Mouse (Mus musculus): ENCODE data around the gene Kcnab3. TPM values are rescaled to one million over a fixed set of nuclear protein-coding genes. Genes with fewer than 3 reads are reported as not detected.

Gene Kcnab3
- total RNA-seq, 2 experiments from 2014 or later = 0.09 TPM; not detected in 1

DNA sequence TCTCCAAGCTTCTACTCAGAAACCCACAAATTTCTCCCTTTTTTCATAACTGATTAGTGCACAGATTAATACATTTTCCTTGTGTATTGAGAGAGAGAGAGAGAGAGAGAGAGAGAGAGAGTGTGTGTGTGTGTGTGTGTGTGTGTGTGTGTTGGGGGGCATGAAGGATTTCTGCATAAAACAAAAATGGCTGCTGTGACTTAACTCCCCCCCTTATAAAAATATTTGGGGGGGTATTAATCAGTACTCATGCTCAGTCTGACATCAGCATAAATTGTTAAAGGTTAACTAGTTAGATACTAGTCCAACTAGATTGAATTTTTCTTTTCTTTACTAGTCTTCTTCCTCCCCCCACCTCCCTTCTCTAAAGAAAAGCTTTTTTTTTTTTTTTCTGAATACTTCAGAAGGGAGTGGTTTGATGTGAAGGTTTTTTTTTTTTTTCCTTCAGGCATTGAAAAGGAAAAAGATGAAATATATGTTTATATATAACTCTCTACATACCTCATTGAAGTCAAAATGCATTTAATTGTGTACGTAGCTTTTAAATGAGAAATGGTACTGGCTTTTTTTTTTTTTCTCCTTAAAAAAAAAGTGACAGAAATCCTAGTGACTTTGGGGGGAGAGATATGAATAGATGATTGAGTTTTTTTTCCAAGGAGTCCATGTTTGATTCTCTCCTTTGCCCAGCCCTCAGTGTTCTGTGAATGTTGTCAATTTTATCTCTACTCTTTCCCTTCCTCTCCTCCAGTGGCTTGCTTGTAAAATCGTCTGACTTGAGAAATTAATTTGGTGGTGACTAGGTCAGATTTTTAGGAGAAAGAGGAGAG is 44.1 kb downstream of the Kcnab3 start:
- no peak for DNase-seq (ENCODE audit: low spot score)

GRCm38 (mm10) chr11:69370817-69371215 is 44.8 kb downstream of the Kcnab3 start:
- no peak for DNase-seq (ENCODE audit: low spot score)

- DNase-seq (ENCODE audit: low spot score) = no peak
Measured at GRCm38 (mm10) chr11:69371601-69372000, 45.5 kb downstream of the Kcnab3 start.

DNA sequence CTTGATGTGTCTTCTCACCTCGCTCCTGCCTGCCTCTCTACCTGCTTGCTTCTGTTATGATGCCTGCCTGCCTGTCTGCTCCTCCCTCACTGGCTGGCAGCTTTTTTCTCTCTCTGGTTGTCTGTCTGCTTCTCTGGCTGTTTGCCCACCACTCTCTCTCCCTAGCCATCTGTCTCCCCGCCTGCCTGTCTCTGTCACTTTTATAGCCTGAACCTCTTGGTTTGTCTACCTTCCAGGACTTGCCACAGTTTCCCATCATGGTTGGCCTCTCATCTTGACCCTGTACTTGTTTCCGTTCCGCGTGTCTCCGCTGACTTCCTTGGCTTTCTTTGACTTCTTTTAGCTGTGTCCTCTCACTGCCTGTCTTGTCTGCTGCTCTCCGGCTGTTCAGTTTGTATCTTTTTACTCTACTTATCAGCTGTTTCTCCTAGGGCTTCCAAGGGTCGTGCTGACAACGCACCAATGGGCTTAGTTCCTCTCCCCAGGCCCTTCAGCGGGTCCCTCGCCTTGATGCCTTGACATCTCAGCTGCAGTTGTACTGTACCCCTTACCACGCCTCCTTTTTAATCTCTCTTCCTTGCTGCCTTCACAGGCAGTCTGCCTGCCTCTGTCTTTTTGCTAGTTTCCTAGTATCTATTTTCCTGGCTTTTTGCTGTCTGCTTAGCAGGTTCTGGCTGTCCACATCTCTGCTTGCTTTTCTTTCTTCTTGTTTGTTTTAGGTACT is 46.2 kb downstream of the Kcnab3 start:
- no peak for DNase-seq (ENCODE audit: low spot score)

GRCm38 (mm10) chr11:69372780-69373170 is 46.7 kb downstream of the Kcnab3 start:
- DNase-seq (ENCODE audit: low spot score) = no peak

DNA sequence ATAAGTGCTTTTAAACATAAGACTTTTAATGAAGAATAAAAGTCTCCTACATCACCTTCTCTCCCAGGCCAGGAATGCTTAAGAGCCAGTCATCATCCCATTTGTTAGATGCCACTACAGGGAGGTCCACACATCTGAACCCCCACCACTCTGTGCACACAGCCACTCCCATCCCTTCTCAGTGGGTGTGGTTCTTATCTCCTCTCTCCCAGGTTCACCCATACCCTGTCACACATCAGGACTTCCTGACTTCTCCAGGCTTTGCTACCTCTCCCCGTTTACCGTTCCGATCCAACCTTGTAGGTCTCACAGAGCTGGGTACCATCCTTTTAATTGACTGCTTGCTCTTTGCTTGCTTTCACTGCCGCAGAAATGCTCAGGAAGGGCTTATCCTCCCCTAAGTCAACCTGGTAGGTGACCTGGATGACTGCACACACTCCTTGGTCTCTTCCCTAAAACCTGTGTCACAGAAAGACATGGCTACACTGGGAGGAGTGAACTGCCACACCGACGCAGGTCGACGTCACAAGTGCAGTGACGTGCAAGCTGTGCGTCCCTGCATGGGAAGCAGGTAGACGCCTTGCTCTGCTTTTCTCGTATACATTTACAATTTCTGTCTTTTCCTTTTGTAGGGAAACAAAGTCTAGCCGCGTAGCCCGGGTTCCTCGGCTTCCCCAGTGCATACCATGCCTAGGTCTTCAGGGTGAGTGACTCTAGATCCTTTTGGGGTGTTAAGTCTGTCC is 47.3 kb downstream of the Kcnab3 start:
- no peak for DNase-seq (ENCODE audit: low spot score)

- no peak for DNase-seq (ENCODE audit: low spot score)
Measured at GRCm38 (mm10) chr11:69375646-69376045, 49.6 kb downstream of the Kcnab3 start.

DNA sequence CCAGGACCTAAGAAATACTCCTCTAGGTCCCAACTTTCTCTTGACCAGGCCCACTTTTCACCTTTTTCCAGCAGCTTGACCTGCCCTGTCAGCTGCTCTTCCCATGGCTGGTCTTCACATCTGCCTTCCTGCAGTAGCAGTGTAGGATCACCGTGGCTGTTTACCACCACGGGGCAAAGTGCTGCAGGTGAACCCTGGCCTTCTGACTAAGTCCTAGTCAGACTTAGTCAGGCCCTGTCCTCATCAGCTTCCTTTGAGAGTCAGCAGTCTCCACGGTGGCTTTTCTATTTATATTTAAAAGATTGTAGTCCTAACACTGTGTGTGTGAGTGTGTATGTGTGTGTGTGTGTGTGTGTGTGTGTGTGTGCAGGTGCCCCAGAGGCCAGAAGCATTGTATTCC is 51.7 kb downstream of the Kcnab3 start:
- DNase-seq (ENCODE audit: low spot score) = no peak

GRCm38 (mm10) chr11:69379600-69379999 is 53.5 kb downstream of the Kcnab3 start:
- DNase-seq (ENCODE audit: low spot score) = no peak

DNA sequence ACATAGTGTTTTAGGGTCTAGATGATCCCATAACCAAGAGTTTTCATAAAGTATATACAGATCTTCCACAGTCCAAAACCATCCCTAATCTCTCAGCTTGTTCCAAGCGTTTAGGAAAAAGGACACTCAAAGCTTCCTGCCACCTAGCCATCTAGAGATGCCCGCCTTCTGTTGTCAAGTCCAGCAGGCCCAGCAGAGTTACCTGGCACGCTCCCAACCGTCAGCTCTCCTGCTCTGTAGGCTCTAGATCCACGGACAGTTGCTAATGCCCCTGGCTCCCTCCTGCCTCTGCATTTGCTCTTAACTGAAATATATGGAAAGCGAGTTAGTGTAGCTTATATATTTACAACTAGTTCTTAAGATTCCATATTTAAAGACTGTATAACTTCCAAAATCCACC is 55.3 kb downstream of the Kcnab3 start:
- no peak for DNase-seq (ENCODE audit: low spot score)

Other genes with a start within 250 kb of the Kcnab3 start
- gene Vamp2, start 237.8 kb upstream of the Kcnab3 start, total RNA-seq (2021) = 10 to 100 TPM; 37.4 to 39.3 TPM
- gene Per1, start 231.0 kb upstream of the Kcnab3 start, total RNA-seq (2021) = 10 to 100 TPM; 41.9 to 72.2 TPM
- not detected for gene Hes7, start 205.9 kb upstream of the Kcnab3 start, total RNA-seq (2021)
- gene 9130213A22Rik, start 203.7 kb upstream of the Kcnab3 start, total RNA-seq (2021) = not detected
- not detected for gene Aloxe3, start 200.4 kb upstream of the Kcnab3 start, total RNA-seq (2021)
- gene Alox12b, start 169.3 kb upstream of the Kcnab3 start, total RNA-seq (2021) = not detected
- not detected for gene Alox8, start 128.4 kb upstream of the Kcnab3 start, total RNA-seq (2021)
- not detected for gene Gucy2e, start 89.2 kb upstream of the Kcnab3 start, total RNA-seq (2021)
- 1 to 10 TPM; 1.2 to 1.7 TPM for gene Cntrob, start 2.5 kb upstream of the Kcnab3 start, total RNA-seq (2021)
- 10 to 100 TPM; 43.4 to 44.8 TPM for gene Trappc1, start 2.3 kb upstream of the Kcnab3 start, total RNA-seq (2021)
- under 1 TPM; 0.25 to 0.43 TPM for gene Rnf227, start 14.2 kb downstream of the Kcnab3 start, total RNA-seq (2021)
- 1 to 10 TPM; 5.7 to 7.9 TPM for gene Chd3, start 43.1 kb downstream of the Kcnab3 start, total RNA-seq (2021)
- 10 to 100 TPM; 70.5 to 72.1 TPM for gene Naa38, start 69.2 kb downstream of the Kcnab3 start, total RNA-seq (2021)
- 10 to 100 TPM; 29.3 to 33.0 TPM for gene Cyb5d1, start 69.4 kb downstream of the Kcnab3 start, total RNA-seq (2021)
- gene Tmem88, start 72.0 kb downstream of the Kcnab3 start, total RNA-seq (2021) = 1 to 10 TPM; 2.6 to 4.1 TPM
- 10 to 100 TPM; 19.6 to 22.0 TPM for gene Kdm6b, start 87.4 kb downstream of the Kcnab3 start, total RNA-seq (2021)
- gene Dnah2, start 222.9 kb downstream of the Kcnab3 start, total RNA-seq (2021) = under 1 TPM; 0.14 to 0.83 TPM
- under 1 TPM; 0.37 to 0.74 TPM for gene Efnb3, start 233.9 kb downstream of the Kcnab3 start, total RNA-seq (2021)